Mouse (Mus musculus) gastrocnemius, adult 8-10 months (tissue): ENCODE measurements around the gene Hcrtr1. TPM values are rescaled to one million over a fixed set of nuclear protein-coding genes. Genes with fewer than 3 reads are reported as not detected.

ENCODE experiments used
- DNase-seq, 2 experiments: peaks; one replicate each; pipeline ENCODE4 v3.0.0; 2022; ENCODE audit warnings: low spot score in 2 of 2
- total RNA-seq, 4 experiments: library from RNA; stranded (reverse); gene quantifications; 2 replicates each; pipeline ENCODE4 v1.2.4; 2022

Hcrtr1 gene
- total RNA-seq, 4 experiments from 2014 or later: 0.22 TPM; not detected in 3

GRCm38 (mm10) chr4:130168280-130169183, 29.4 kb upstream of the Hcrtr1 start:
- peak in 1 of 2 experiments; percentile 57 for DNase-seq

GRCm38 (mm10) chr4:130167814-130168213, 28.7 kb upstream of the Hcrtr1 start:
- no peak for DNase-seq

- DNase-seq: no peak
These were observed 28.2 kb upstream of the Hcrtr1 start for GRCm38 (mm10) chr4:130167321-130167720.

- no peak for DNase-seq
These were observed 27.4 kb upstream of the Hcrtr1 start for GRCm38 (mm10) chr4:130166592-130166991.

GRCm38 (mm10) chr4:130166061-130166460, 26.9 kb upstream of the Hcrtr1 start:
- no peak for DNase-seq

- no peak for DNase-seq
These were observed 25.0 kb upstream of the Hcrtr1 start for GRCm38 (mm10) chr4:130164121-130164520.

GRCm38 (mm10) chr4:130163391-130163861, 24.3 kb upstream of the Hcrtr1 start:
- DNase-seq: no peak

GRCm38 (mm10) chr4:130161349-130161748, 22.2 kb upstream of the Hcrtr1 start:
- no peak for DNase-seq

- DNase-seq: no peak
These were observed 17.7 kb upstream of the Hcrtr1 start for GRCm38 (mm10) chr4:130156812-130157371.

- no peak for DNase-seq
These were observed 15.1 kb upstream of the Hcrtr1 start for GRCm38 (mm10) chr4:130154250-130154649.

- DNase-seq: no peak
These were observed 9.2 kb upstream of the Hcrtr1 start for GRCm38 (mm10) chr4:130148405-130148804.

GRCm38 (mm10) chr4:130141786-130142185, 2.6 kb upstream of the Hcrtr1 start:
- DNase-seq: no peak

GRCm38 (mm10) chr4:130140992-130141402, 1.8 kb upstream of the Hcrtr1 start:
- DNase-seq: no peak

- DNase-seq: peak; percentile 27 to 31
These were observed 532 bp downstream of the Hcrtr1 start for GRCm38 (mm10) chr4:130138441-130139213.

- no peak for DNase-seq
These were observed 5.8 kb downstream of the Hcrtr1 start for GRCm38 (mm10) chr4:130133399-130133798.

- DNase-seq: no peak
These were observed 7.6 kb downstream of the Hcrtr1 start for GRCm38 (mm10) chr4:130131448-130132105.

GRCm38 (mm10) chr4:130130641-130131350, 8.4 kb downstream of the Hcrtr1 start:
- DNase-seq: no peak

GRCm38 (mm10) chr4:130130082-130130481, 9.1 kb downstream of the Hcrtr1 start:
- no peak for DNase-seq

GRCm38 (mm10) chr4:130128907-130129306, 10.3 kb downstream of the Hcrtr1 start:
- no peak for DNase-seq

- DNase-seq: no peak
These were observed 13.2 kb downstream of the Hcrtr1 start for GRCm38 (mm10) chr4:130125935-130126334.

- DNase-seq: no peak
These were observed 14.0 kb downstream of the Hcrtr1 start for GRCm38 (mm10) chr4:130125164-130125563.
